Mouse (Mus musculus): ENCODE measurements around the gene Plxnc1. TPM values are rescaled to one million over a fixed set of nuclear protein-coding genes. Genes with fewer than 3 reads are reported as not detected.

The Plxnc1 gene
- polyA plus RNA-seq, 1 experiment from 2014 or later: 1.3 TPM

DNA sequence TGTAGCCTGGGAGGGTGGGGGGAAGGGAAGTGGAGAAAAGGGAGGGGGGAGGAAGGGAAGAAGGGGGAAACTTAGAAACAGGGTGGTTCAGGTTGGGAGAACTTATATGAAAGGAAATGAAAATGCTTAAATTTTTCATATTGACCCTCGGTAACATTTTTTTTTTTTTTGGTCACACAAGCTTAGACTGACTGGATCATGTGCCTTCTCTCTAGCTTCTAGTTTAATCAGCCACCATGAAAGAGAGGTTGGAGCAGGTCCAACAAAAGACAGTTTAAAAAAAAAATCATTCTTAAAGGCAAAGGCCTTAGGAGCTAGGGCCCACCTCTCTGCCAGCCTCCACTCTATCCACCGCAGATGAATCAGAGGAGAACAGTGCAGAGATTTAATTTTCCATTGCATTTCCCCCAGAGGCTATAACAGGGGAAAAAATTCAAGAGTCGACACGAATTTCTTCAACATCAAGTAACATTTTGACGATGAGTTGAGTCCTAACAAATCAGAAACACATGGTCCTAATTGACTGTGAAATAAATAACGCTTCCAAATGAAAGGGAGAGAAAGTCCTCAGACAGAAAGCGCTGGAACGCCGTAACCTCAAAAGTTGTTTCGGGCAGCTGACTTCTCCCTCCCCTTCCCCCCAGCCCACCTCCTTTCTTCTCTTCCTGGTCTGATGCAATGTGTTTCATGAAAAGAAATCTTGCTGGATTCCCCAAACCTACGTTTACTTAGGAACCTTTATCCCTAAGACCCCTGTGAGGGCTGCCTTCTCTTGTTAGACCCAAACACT lies 120.5 kb downstream of the Plxnc1 start:
- Histone ChIP-seq H3K4me3 (no peak overlapping the region), H3K36me3 (replicated peaks) (0 out of 2 replicates have a peak, but pooled peaks cover 3% of the 10 kb centered on the region), H3K4me1 (peaks cover 34% of the 10 kb centered on the region), H3K27ac (replicated peaks) (peak overlapping the region; percentile 67), H3K9me3 (no peaks in the 10 kb centered on the region), H3K27me3 (replicated peaks; ENCODE audit: low read depth, poor library complexity, severe bottlenecking) (0 out of 2 replicates have a peak, but pooled peaks cover 7% of the 10 kb centered on the region)
- peak; percentile 42 for DNase-seq (ENCODE audit: low spot score)
- 38% methylated on average over 11 of the region's 11 CpGs for WGBS

GRCm38 (mm10) chr10:94818781-94819665 lies 125.6 kb downstream of the Plxnc1 start:
- WGBS: 89% methylated on average over 17 of the region's 17 CpGs
- H3K4me3 ChIP-seq: no peak overlapping the region
- no peaks in the 10 kb centered on the region for H3K36me3 ChIP-seq (replicated peaks)
- H3K4me1 ChIP-seq: peaks cover 10% of the 10 kb centered on the region
- no peaks in the 10 kb centered on the region for H3K9me3 ChIP-seq
- H3K27me3 ChIP-seq (replicated peaks; ENCODE audit: low read depth, poor library complexity, severe bottlenecking): peaks cover 7% of the 10 kb centered on the region; the same call in 1 of the 2 replicates
- H3K27ac ChIP-seq (replicated peaks): no peak overlapping the region
- DNase-seq (ENCODE audit: low spot score): no peak

- DNase-seq (ENCODE audit: low spot score): no peak
These were observed 126.5 kb downstream of the Plxnc1 start for GRCm38 (mm10) chr10:94818127-94818526.

DNA sequence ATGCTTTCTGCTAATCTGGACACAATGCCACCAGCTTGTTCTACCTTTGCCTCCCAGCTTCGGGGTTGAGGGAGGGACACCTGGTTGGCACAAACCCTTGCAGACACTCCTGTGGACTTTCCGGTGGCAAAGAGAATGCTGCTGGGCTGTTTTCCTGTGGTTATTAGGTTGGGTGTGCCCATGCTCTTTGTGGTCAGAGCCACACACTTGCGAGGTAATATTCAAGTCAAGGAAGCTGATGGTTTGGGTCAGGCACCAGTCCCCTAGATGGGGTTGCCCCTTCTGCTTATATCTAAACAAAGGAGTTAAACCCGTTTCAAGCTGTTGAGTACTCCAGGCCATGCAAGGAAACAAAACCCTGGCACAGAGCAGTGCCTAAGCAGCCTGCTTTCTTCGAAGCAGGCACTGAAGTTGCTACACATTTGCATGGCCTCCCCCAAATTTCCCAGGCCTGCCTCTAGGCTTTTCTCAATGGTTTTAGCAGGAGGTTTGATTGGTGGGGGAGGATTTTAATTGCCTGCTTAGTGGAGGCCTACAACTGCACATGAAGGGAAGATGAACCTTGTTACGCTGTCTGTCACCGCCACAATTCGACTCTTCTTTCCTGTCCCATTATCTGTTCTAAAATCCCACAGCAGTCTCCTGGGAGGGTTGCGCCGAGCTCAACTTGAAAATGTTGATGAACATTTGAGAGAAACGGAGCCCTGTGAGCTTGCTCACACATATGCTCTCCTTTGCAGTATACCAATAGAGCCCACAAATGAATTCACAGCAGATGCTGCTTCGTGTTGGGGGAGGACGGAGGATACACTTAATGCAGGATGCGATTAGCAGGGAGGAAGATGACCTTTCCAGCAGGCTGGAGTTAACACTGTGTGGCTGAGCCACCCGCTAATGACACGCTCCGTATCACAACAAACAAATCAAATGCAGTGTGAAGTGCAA lies 132.5 kb downstream of the Plxnc1 start:
- no peak for DNase-seq (ENCODE audit: low spot score)
- 74% methylated on average over 17 of the region's 17 CpGs for WGBS
- no peaks in the 10 kb centered on the region for H3K36me3 ChIP-seq (replicated peaks)
- H3K27ac ChIP-seq (replicated peaks): no peak overlapping the region
- peaks cover 23% of the 10 kb centered on the region for H3K4me1 ChIP-seq
- no peak overlapping the region for H3K4me3 ChIP-seq
- H3K9me3 ChIP-seq: no peaks in the 10 kb centered on the region
- H3K27me3 ChIP-seq (replicated peaks; ENCODE audit: low read depth, poor library complexity, severe bottlenecking): no peaks in the 10 kb centered on the region

More at GRCm38 (mm10) chr10:94818127-94818526, 126.5 kb downstream of the Plxnc1 start:
- no peak overlapping the region for H3K27ac ChIP-seq (replicated peaks)
- no peak overlapping the region for H3K4me3 ChIP-seq
- 0 out of 2 replicates have a peak, but pooled peaks cover 2% of the 10 kb centered on the region for H3K4me1 ChIP-seq
- no peaks in the 10 kb centered on the region for H3K36me3 ChIP-seq (replicated peaks)
- H3K27me3 ChIP-seq (replicated peaks; ENCODE audit: low read depth, poor library complexity, severe bottlenecking): peaks cover 6% of the 10 kb centered on the region; the same call in 1 of the 2 replicates
- 93% methylated on average over 3 of the region's 3 CpGs for WGBS
- H3K9me3 ChIP-seq: no peaks in the 10 kb centered on the region

- Histone ChIP-seq H3K27ac (replicated peaks) (no peak overlapping the region), H3K36me3 (replicated peaks) (no peaks in the 10 kb centered on the region), H3K9me3 (no peaks in the 10 kb centered on the region), H3K4me1 (peaks cover 22% of the 10 kb centered on the region), H3K27me3 (replicated peaks; ENCODE audit: low read depth, poor library complexity, severe bottlenecking) (no peaks in the 10 kb centered on the region), H3K4me3 (no peak overlapping the region)
- WGBS: 49% methylated on average over 7 of the region's 7 CpGs
- no peak for DNase-seq (ENCODE audit: low spot score)
These were observed 134.6 kb downstream of the Plxnc1 start for GRCm38 (mm10) chr10:94809946-94810472.

DNA sequence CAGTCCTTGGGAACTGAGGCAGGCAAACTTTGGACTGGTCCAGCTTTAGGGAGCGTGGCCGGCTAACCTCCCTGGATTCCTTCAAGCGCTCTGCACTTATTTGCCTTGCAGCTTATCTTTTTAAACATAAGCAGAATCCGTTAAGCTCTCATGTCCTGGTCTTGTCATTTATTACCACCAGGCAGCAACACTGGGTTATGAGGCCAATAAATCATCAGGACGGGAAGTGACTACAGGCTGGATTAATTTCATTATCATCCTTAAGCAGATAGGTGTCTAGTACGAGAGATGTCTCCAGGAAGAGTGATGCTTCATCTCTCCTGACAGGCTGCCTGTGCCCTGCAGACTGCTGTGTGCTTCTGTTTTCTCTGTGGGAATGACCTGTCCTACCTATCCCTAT lies 136.4 kb downstream of the Plxnc1 start:
- 86% methylated on average over 6 of the region's 6 CpGs for WGBS

GRCm38 (mm10) chr10:94807323-94807722 lies 137.3 kb downstream of the Plxnc1 start:
- WGBS: 80% methylated on average over 7 of the region's 7 CpGs
- Histone ChIP-seq H3K4me3 (no peak overlapping the region), H3K9me3 (no peaks in the 10 kb centered on the region), H3K4me1 (peaks cover 31% of the 10 kb centered on the region), H3K36me3 (replicated peaks) (no peaks in the 10 kb centered on the region), H3K27me3 (replicated peaks; ENCODE audit: low read depth, poor library complexity, severe bottlenecking) (no peaks in the 10 kb centered on the region), H3K27ac (replicated peaks) (no peak overlapping the region)
- DNase-seq (ENCODE audit: low spot score): no peak

More for the DNA sequence above, 136.4 kb downstream of the Plxnc1 start:
- no peaks in the 10 kb centered on the region for H3K27me3 ChIP-seq (replicated peaks; ENCODE audit: low read depth, poor library complexity, severe bottlenecking)
- peaks cover 31% of the 10 kb centered on the region for H3K4me1 ChIP-seq
- H3K36me3 ChIP-seq (replicated peaks): no peaks in the 10 kb centered on the region
- no peaks in the 10 kb centered on the region for H3K9me3 ChIP-seq
- no peak overlapping the region for H3K27ac ChIP-seq (replicated peaks)
- no peak overlapping the region for H3K4me3 ChIP-seq
- DNase-seq (ENCODE audit: low spot score): peak; percentile 5

- WGBS: 88% methylated on average over 1 of the region's 1 CpGs
- DNase-seq (ENCODE audit: low spot score): no peak
- no peaks in the 10 kb centered on the region for H3K27me3 ChIP-seq (replicated peaks; ENCODE audit: low read depth, poor library complexity, severe bottlenecking)
- no peak overlapping the region for H3K4me3 ChIP-seq
- no peak overlapping the region for H3K27ac ChIP-seq (replicated peaks)
- H3K4me1 ChIP-seq: peaks cover 27% of the 10 kb centered on the region
- peaks cover 6% of the 10 kb centered on the region; the same call in 1 of the 2 replicates for H3K36me3 ChIP-seq (replicated peaks)
- H3K9me3 ChIP-seq: no peaks in the 10 kb centered on the region
These were observed 139.8 kb downstream of the Plxnc1 start for GRCm38 (mm10) chr10:94804909-94805220.

GRCm38 (mm10) chr10:94804029-94804908 lies 140.4 kb downstream of the Plxnc1 start:
- no peaks in the 10 kb centered on the region for H3K27me3 ChIP-seq (replicated peaks; ENCODE audit: low read depth, poor library complexity, severe bottlenecking)
- peaks cover 29% of the 10 kb centered on the region for H3K4me1 ChIP-seq
- no peaks in the 10 kb centered on the region for H3K9me3 ChIP-seq
- H3K36me3 ChIP-seq (replicated peaks): peaks cover 6% of the 10 kb centered on the region; the same call in 1 of the 2 replicates
- no peak overlapping the region for H3K4me3 ChIP-seq
- DNase-seq (ENCODE audit: low spot score): no peak
- 84% methylated on average over 10 of the region's 10 CpGs for WGBS
- no peak overlapping the region for H3K27ac ChIP-seq (replicated peaks)

GRCm38 (mm10) chr10:94800677-94801354 lies 143.8 kb downstream of the Plxnc1 start:
- Histone ChIP-seq H3K9me3 (no peaks in the 10 kb centered on the region), H3K4me3 (no peak overlapping the region), H3K27ac (replicated peaks) (no peak overlapping the region), H3K4me1 (peaks cover 19% of the 10 kb centered on the region), H3K27me3 (replicated peaks; ENCODE audit: low read depth, poor library complexity, severe bottlenecking) (no peaks in the 10 kb centered on the region), H3K36me3 (replicated peaks) (peaks cover 10% of the 10 kb centered on the region)
- no peak for DNase-seq (ENCODE audit: low spot score)
- WGBS: 89% methylated on average over 7 of the region's 7 CpGs
